Mouse (Mus musculus): Measurements from ENCODE around the gene Anks3.

- TF ChIP-seq CTCF (IDR thresholded peaks at IDR 0.05; ENCODE audit: borderline replicate concordance, extremely low read depth, insufficient read depth, insufficient read length) (no peak), POLR2A (IDR thresholded peaks at IDR 0.05; ENCODE audit: borderline replicate concordance, extremely low read depth, insufficient read depth, insufficient read length, poor library complexity, severe bottlenecking) (no peak)
Measured at GRCm38 (mm10) chr16:4915931-4916330, 48.1 kb downstream of the Anks3 start.
